Mouse (Mus musculus): ENCODE results near the gene Tra2a.

Tra2a gene

DNA sequence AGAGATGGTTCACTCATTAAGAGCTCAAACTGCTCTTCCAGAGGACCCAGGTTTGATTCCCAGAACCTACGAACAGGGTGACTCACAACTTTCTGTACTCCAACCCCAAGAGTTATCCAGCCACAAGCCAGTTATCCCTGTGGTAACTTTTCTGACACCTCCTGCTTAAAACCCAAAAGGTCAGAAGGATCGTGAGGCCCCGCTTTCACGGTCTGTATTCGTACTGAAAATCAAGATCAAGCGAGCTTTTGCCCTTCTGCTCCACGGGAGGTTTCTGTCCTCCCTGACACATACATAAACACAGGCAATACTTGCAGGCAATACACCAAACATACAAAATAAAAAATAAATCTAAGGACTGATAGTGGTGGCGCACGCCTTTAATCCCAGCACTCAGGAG lies 27.5 kb downstream of the Tra2a start:
- DNase-seq (ENCODE audit: low spot score) = peak; percentile 99

DNA sequence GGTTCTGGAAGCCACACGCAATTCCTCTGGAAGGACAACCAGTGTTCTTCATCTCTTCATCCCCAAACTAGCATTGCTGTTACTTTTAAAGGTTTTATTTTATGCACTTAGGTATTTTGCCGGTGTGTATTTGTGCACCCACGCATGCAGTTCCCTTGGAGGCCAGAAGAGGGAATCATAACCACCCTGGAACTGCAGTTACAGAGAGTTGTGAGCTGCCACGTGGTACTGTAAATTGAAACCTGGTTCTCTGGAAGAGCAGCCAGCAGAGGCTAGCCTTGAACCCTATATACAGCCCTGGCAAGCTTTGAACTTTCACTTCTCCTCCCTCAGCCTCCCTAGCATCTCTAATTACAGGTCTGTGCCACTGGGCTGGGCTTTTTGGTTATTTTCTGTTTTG lies 30.5 kb downstream of the Tra2a start:
- no peak for DNase-seq (ENCODE audit: low spot score)

DNA sequence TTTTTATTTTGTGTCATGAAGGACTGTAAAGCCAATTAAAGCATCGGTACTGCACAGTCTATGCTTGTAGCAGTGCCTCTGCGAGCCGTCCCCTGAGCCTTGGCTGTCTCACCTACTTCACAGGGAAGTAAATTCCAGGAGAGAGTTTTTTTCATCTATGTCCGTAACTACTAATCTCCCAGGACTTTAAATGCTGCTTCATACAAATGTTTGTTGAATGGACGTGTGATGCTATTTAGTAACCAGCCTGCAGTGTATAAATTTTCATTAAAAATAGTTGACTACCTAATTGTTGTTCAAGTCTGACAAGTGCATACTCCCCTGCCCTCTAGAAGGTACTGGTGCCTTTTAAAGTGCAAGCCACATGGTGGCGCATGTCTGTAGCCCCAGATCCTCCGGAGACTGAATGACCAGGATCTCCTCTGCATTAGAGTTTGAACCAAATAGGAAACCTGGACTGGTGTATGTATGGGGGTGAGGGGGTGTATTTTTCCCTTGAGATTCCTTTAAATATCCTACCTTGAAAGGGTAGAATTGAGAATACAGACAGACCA lies 35.6 kb downstream of the Tra2a start:
- no peak for DNase-seq (ENCODE audit: low spot score)

DNA sequence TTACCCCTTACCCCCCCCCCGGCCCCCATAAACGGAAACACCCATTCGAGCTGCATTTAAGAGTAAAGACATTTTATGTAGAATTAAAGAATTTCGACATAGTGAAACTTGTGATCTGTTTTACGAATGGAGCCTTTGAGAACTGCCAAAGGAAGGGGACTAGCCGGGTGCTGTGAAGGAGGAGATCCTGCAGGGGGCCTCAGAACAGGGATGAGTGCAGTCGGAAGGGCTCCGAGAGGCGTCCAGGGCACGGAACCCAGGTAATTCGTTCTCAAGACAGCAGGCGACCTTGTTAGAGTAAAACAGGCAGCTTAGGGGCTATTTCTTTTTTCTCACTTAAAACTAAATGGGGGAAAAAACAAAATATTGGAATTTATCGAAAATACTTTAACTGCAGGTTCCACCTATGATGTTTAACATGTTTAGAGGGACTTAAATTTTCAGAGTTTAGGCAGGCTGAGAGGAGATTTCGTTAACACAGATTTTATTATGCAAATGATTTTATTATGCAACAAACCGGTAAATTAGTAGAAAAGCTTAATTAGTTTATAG lies 36.6 kb downstream of the Tra2a start:
- DNase-seq (ENCODE audit: low spot score) = no peak

DNA sequence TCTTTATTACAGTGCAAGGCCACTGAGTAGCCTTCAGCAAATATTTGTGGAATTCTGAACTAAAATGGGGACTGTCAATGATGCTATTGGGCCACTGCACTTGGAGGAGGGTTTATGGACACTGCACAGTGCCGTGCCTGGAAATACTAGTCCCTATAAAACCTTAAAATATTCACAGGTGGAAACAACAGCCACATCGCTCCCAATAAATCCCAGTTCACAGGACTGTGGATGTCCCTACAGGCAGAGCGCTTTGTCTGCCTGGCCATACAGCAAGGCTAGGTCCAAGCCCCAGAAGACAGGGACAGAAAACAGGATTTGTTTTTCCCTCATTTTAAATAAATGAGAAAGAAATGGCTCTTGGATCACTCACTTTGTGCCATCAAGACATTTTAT lies 38.1 kb downstream of the Tra2a start:
- DNase-seq (ENCODE audit: low spot score) = no peak

DNA sequence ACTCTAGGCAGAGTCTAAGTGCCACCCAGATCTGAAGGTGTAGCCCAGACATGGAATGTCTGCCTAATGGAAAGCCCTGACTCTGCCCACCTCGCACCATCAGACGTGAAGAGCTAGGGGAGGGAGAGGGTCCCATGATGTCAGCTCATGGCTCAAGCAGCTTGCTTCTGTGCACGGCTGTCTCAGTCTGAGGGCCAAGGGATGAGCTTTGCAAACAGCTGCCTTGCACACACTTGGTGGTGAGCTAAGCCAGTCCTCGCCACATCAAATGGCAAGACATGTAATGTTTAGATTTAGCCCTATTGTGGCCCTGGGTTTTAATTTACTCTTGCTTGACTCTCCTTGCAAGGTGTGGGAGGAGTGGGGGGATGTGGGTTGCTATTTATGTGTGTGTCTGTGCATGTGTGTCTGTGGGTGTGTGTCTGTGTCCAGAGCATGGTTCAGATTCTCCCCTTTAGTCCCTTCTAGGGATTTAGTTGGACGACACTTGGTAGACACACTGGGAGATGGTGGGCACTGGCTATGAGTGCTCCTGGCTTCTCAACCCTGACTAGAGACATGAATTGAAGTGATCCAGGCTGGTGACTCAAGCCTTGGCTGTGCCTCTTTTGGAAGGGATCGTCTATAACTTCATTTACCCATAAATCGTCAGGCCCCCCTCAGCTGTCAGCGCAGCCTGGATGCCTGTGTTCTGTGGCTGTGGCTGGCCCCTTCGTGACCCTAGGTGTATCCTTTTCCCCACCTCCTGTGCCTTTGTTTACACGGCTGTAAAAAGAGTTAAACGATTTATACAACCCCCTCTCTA lies 38.7 kb downstream of the Tra2a start:
- DNase-seq (ENCODE audit: low spot score) = no peak

DNA sequence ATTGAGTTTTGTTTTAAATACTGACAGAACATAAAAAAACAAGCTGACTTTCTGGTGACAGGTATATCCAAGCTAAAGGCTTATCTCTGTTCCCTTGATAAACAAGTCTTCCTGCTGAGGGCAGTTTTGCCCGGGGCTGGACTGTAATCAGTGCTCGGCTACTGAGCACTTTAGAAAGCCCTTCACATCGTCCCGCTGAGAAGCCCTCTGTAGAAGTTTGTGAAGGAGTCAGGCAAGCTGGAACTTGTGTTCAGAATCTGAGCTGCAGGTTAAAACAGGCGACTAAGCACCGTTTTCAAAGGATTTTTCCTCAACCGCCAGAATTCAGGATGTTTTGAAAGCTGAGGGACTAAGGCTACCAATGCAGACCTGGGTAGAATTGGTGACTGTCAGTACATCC lies 41.9 kb downstream of the Tra2a start:
- DNase-seq (ENCODE audit: low spot score) = no peak

DNA sequence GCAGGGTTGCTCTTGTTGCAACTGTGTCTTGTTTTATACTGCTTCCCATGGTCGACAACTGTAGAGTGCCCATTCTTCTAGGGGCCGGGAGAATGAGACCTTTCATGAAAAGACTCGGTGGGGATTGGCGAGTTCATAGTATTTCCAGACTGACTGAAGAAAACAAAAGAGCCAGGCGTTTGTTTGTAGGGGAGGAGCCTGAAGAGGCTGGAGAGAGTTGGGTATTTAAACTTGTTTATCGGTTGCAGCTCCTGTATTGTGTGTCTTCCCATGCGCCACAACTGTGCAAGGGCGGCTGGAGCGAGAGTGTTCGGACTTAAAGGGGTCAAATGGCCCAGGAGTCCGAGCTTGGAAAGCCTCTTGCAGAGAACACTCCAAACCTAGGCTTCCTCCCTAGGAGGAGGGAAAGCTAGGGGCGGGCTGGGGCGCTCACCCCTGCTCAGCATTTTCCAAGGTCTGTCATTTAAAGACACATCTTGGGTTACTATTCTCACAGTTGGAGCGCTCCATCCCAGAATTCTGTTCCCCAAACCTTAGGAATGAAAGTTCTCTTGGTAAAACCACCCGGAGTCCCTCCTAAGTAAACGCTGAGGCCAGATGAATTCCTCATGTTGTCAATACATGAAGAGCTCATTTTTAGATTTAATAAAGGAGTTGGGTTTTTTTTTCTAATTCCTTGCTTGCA lies 43.8 kb downstream of the Tra2a start:
- peak; percentile 21 for DNase-seq (ENCODE audit: low spot score)

DNA sequence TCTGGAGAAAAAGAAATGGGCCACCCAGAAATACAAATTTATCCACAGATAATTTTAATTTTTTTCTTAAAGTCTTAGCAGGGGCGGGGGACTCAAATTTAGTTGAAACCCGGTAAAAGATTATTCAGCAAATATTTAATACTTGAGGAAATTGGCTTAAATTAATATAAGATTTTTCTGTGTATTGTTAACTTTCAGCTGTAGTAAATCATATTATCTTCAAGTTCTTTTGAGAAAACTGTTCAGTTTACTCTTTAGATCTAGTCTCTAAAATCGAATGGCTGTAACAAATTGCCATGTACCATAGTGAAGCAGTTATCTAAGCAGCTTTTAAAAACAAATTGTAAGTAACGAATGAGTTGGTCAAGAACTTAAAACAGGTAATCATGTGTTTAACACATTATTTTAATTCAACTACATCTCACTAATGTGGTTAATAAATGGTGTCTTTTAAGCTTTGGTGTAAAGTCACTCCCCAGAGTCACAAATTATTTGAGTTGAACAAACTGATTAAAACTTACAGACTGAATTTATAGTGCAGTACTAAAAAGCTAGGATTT lies 44.8 kb downstream of the Tra2a start:
- DNase-seq (ENCODE audit: low spot score) = no peak

DNA sequence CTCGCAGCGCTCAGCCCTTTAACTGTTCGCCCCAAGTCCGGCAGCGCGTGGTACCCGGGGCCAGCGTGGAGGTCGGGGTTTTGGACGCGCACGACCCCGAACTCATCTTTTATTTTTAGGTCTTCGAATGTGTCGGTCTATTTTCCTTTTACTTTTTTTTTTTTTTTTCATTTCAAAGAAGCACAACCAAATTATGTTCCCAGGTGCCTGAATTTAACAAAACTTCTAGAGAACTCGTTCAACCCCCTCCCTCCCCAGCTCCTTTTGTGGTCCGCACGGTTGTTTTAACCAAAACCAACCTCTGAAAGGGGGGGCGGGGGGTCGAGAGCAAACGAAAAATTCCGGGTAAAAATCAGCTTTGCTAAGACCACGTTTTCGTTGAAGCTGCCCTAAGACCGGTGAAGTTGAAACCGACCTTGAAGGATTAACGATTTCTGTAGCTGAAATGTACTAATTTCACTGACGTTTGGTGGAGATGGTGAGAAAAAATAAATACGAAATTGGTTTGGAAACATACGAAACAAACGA lies 45.5 kb downstream of the Tra2a start:
- DNase-seq (ENCODE audit: low spot score) = no peak

DNA sequence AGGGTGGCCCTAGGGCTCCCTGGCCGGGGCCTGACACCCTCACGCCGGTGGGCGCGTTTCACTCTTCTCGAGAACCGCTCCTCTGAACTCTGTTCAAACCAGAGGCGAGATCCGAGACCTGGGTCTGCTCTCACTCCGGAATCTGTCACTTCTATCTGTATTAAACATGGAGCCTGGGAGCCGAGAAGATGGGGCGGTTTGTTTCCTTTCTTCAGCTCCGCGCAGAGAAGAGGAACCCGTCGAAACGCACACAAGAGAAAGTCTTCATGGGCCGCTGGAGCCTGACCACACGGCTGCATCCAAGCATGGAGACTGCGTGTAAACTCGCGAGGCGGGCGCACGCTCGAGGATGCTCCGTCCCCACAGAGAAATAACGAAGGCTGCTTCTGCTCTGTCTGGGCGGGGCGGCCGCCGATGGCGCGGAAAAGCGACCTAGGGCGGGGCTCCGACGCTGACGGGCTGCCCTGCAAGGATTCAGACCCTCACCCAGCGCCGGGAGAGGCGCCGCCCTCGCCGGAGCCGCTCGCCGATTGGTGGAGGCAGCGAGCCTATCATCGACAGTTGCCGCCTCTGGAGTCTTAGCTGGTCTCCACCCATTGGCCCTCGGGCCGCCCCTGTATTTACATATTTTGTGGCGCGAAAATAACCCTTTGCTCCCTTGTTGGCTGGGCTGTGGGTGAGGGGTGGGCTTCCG lies 46.1 kb downstream of the Tra2a start:
- DNase-seq (ENCODE audit: low spot score) = peak; percentile 98

DNA sequence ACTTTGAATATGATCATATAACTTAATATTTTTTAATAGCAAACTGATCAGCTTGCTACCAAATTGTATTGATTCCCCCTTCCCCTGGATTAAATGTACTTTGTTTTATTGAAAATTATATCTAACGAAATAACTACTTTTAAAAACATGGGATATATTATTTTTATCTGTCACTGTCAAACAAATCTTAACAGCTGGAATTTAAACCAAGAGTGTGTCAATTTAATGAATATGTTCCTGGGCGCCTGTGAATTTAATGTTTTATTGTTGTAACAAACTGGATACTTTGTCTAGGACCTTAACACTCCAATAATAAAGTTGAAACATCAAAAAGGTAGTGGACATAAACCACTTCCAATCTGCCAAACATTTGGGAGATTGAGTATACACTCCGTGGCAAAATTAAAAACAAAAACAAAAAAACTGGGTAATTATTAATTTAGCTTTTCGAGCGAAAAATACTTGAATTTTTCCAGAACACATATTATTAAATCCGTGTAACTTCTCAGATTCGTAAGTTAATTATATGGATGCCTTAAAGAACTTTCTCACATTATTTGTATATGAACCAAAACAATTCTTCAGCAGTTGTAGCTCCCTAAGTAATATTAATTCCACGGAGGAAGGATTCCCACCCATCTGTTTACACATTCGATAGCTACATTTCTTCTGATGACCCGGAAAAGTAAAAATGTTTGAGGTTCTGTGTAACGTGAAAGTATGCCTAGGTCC lies 46.9 kb downstream of the Tra2a start:
- DNase-seq (ENCODE audit: low spot score) = no peak

DNA sequence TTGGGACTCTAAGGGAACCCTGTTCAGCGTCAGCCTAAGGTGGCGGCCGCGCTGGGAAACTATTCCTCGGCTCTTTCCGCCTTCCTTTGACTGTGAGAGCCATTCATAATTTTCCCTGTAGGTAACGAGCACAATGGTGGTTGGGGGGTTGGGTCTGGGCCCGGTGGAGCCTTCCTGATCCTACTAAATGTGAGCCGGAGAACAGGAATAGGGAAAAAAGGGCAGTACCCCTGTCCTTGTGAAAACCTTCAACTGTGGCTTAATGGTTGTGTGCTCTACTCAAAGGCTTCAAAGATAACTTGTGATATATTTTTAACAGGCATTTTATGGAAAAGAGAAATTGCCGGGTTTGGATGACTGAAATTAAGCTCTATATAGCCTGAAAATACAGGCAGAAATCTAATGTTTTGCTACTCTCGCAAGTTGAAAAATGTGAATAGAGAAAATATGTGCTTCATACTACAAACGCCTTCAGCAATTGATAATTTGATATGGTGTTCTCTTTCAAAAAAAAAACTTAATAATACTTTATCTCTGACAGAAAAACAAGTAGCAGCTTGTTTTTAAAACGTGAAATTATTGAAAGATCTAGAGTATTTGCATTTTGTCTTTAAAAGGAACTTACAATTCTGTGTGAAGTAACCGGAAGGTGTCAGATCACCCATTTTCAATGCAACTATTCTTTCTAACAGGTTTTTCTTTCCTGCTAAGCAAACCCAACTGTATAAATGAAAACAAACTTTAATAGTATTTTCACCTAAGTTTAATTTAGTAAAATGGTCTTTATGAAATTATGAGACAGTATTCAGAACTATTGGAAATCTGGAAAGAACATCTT lies 47.9 kb downstream of the Tra2a start:
- peak; percentile 62 for DNase-seq (ENCODE audit: low spot score)

DNA sequence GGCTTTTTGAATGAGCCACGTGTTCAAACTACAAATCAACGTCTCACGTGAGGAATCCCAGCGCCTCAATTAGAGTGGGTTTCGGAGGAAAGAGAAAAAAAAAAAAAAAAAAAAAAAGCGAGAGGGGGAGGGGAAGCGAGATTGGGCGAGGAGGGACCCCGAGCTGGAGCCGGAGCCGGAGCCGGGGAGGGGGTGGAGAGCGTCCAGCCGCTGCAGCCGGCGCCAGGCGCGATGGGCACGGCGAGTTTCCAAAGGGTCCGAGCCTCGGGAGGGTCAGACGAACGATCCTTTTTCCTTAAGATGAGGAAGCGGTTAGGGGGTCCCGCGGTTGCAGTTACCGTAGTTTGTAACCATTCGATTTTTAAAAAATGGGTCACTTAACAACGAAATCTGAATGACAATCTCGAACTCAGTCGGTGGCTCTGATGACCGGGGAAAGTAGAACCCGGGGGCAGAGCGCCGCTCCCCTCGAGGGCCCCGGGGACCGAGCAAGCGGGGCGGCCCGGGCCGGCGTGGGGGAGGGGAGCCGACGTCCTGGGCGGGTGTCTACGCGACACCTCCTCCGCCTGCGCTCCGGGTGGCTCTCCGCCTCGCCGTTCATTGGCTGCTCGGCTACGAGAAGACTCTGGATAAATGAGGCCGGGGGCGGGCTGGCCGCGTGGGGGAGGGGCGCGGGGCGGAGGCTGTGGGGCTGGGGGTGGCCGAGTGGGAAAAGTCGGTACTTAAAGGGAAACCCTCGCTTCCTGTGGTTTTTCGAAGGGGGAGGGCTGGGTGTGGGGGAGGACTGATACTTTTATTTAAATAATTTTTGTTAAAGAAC lies 48.7 kb downstream of the Tra2a start, which contains the start of gene Igf2bp3:
TSS of gene Igf2bp3 (minus strand) at position 30 of the 820 bp plus-strand sequence.
- DNase-seq (ENCODE audit: low spot score) = peak; percentile 85

DNA sequence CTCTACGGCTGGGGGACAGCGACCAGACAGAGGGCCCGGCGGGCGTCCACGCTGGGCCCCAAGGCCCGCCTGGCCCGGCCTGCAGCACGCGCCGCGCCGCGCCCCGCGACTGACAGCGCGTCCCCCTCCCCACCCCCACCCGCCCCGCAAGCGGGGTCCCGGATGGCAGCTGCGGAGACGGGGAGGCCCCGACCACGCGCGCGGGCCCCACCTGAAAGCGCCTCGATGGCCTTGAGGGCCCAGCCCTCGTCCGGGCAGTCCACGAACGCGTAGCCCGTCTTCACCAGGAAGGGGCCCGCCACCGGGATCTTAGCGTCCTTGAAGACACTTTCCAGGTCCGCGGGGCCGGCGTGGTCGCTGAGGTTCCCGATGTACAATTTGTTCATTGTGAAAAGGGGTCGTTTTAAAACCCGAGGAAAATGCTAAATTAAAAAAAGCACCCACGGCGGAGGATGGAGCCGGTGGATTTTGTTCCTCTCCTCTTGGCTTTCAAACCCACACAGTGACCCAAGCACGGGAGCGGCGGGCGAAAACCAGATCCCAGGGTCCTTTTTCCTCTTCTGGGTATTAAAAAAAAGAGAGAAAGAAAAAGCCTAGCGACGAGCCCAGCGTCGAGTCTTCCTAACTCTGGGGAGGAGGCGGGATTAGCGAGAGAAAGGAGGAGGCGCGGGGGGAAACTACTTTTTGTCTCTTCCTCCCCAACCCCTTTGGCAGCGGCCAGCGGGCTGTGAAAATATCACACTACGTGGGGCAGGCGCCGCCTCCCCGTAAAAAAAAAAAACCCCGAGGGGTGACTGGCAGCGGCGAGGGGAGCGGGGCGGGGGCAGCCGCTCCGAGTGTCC lies 49.5 kb downstream of the Tra2a start:
- DNase-seq (ENCODE audit: low spot score) = peak; percentile 56

DNA sequence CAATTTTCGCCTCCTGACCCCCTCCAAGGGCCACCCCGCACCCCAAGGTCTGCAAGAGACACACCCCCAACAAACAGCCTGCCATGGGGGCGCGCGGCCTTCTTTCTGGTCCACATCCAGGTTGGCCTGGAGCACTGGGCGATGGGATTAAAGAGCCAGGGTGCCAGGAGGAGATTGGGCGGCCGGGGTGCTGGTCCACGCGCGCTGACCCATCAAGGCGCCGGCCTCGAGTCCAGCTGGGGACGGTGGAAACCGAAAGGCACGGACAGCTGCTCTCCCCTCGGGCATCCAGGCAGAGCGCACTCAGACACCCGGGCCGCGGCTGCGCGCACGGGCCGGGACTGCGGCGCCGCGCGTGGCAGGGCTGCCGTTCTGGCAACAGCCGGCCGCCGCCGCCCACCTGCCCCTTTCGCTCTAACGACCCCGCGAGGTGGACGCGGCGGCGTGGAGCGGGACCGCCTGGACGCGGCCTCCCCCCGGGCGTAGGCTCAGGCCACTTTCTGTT lies 50.2 kb downstream of the Tra2a start:
- DNase-seq (ENCODE audit: low spot score) = peak; percentile 60

DNA sequence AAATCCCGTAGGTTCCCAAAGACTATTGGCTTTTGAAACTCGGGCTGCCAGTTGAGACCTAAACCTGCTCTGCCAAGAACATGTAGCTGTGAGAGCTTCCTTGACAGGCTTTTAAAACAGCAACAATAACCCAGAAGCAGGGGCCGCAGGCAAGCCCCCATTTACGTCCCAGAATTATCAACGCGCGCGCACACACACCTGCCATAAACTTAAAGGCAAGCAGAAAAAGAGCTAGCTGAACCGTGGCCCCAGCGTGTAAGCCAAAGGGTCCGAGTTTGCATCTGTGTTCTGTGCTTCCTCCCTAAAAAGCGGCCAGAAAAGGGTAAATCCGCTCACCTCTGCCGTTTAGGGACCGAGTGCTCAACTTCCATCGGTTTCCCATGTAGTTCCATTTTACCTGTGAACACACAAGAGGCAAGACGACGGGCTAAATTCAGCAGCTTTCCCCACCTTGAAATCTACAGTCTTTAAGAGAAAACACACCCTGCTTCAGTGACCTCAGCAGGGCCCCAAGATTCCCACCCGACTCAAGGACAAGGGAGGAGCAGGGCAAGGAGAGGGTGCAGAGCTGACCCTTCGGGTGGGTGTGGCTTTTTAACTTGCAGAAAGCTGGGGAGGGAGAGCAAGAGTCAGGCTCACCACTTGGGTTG lies 50.8 kb downstream of the Tra2a start:
- no peak for DNase-seq (ENCODE audit: low spot score)

DNA sequence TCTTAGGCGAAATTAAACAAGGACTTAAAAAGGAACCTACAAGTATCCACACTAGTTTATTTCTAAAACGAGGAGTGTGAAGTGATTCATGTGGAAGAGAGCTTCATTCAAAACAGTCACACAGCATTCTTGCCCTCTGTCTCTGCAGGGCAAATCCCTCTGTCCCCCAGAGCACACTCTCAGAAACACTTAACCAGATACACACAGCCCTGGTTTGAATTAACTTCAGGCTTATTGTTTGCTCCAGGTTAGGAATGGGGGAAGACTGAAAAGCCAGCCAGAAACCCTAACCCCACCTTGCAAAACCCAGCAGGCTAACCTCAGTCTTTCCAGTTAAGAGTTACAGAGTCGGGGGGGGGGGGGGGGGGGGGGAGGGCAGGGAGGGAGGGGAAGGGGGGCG lies 51.7 kb downstream of the Tra2a start:
- no peak for DNase-seq (ENCODE audit: low spot score)
